Mouse (Mus musculus) MEL (cell line): ENCODE measurements at regions not wholly inside any gene's neighbourhood (a gene's known extent, or its start where the extent isn't known, plus 50 kb on each side); places are given as distances from the start of the nearest gene placed in this dataset.

ENCODE experiments used
- DNase-seq: peaks from one replicate; pipeline ENCODE4 v3.0.0; 2011; ENCODE audit warnings: low read depth, low spot score
- H3K27ac ChIP-seq: 2 replicates; pipeline ENCODE4 v1.5.1; 2012; ENCODE audit warnings: low read depth, mild to moderate bottlenecking, control low read depth, low read length, moderate library complexity; ENCODE audit not compliant: control insufficient read depth
- H3K27me3 ChIP-seq, 2 experiments: fragments of 150-350 bp in 1 of 2; sonication (generic) in 1 of 2; 2 replicates each; pipeline ENCODE4 v1.6.1; 2012; ENCODE audit warnings: low read length in 2 of 2, mild to moderate bottlenecking in 2 of 2, improper control_type of control experiment in 1 of 2, moderate library complexity in 1 of 2; ENCODE audit not compliant: insufficient read depth in 2 of 2, control insufficient read depth in 1 of 2
- H3K36me3 ChIP-seq, 2 experiments: 2 replicates each; pipeline ENCODE4 v1.6.1; 2012 to 2014; ENCODE audit warnings: low read length in 2 of 2, improper control_type of control experiment in 1 of 2, inconsistent platforms in 1 of 2, mild to moderate bottlenecking in 1 of 2; ENCODE audit not compliant: insufficient read depth in 2 of 2, control insufficient read depth in 1 of 2
- H3K4me1 ChIP-seq, 2 experiments: fragments of 150-350 bp in 1 of 2; sonication (generic) in 1 of 2; 2 replicates each; pipeline ENCODE4 v1.6.1; 2012; ENCODE audit warnings: low read length in 2 of 2, improper control_type of control experiment in 1 of 2, mild to moderate bottlenecking in 1 of 2; ENCODE audit not compliant: insufficient read depth in 2 of 2, control insufficient read depth in 1 of 2
- H3K4me3 ChIP-seq, 2 experiments: fragments of 150-350 bp in 1 of 2; sonication (generic) in 1 of 2; 2 replicates each; pipeline ENCODE4 v1.5.1; 2012; ENCODE audit warnings: low read depth in 2 of 2, low read length in 2 of 2, mild to moderate bottlenecking in 2 of 2, moderate library complexity in 2 of 2, control low read depth in 1 of 2, improper control_type of control experiment in 1 of 2; ENCODE audit not compliant: control insufficient read depth in 1 of 2, insufficient read depth in 1 of 2
- H3K79me2 ChIP-seq: 2 replicates; pipeline ENCODE4 v1.6.1; 2012; ENCODE audit warnings: mild to moderate bottlenecking, low read length, moderate library complexity; ENCODE audit not compliant: control insufficient read depth, poor library complexity, insufficient read depth
- H3K9ac ChIP-seq: 2 replicates; pipeline ENCODE4 v1.6.1; 2012; ENCODE audit warnings: low read depth, mild to moderate bottlenecking, control low read depth, low read length, moderate library complexity; ENCODE audit not compliant: control insufficient read depth, poor library complexity, severe bottlenecking
- H3K9me3 ChIP-seq: fragments of 150-350 bp; sonication (generic); replicated peaks from 2 replicates; pipeline ENCODE4 v1.6.1; 2012; ENCODE audit warnings: mild to moderate bottlenecking, low read length, improper control_type of control experiment, moderate library complexity; ENCODE audit not compliant: insufficient read depth
- CHD1 ChIP-seq: IDR thresholded peaks from 2 replicates; pipeline ENCODE4 v1.6.1; 2012; ENCODE audit warnings: low read depth, mild to moderate bottlenecking, inconsistent platforms, low read length, improper control_type of control experiment
- CHD2 ChIP-seq: IDR thresholded peaks from 2 replicates; pipeline ENCODE4 v1.6.1; 2011; ENCODE audit warnings: low read length, improper control_type of control experiment
- GATA1 ChIP-seq: IDR thresholded peaks from 2 replicates; pipeline ENCODE4 v1.6.1; 2011; ENCODE audit warnings: low read depth, low read length, improper control_type of control experiment
- HCFC1 ChIP-seq: IDR thresholded peaks from 2 replicates; pipeline ENCODE4 v1.6.1; 2012; ENCODE audit warnings: low read depth, mild to moderate bottlenecking, inconsistent platforms, low read length, improper control_type of control experiment, moderate library complexity
- JUND ChIP-seq: IDR thresholded peaks from 2 replicates; pipeline ENCODE4 v1.6.1; 2011; ENCODE audit warnings: low read depth, mild to moderate bottlenecking, improper control_type of control experiment, low read length
- KAT2A ChIP-seq: conservative IDR thresholded peaks from 2 replicates; pipeline ENCODE4 v1.6.1; 2012; ENCODE audit warnings: low read depth, low read length, improper control_type of control experiment, inconsistent platforms
- MAFK ChIP-seq: IDR thresholded peaks from 2 replicates; pipeline ENCODE4 v1.6.1; 2011; ENCODE audit warnings: low read depth, mild to moderate bottlenecking, low read length, improper control_type of control experiment, borderline replicate concordance
- MAZ ChIP-seq: IDR thresholded peaks from 2 replicates; pipeline ENCODE4 v1.6.1; 2012; ENCODE audit warnings: low read depth, mild to moderate bottlenecking, inconsistent platforms, low read length, improper control_type of control experiment
- MEF2A ChIP-seq: IDR thresholded peaks from 2 replicates; pipeline ENCODE4 v1.6.1; 2014; ENCODE audit warnings: low read depth, mild to moderate bottlenecking, inconsistent platforms, low read length, improper control_type of control experiment; ENCODE audit not compliant: poor library complexity, insufficient replicate concordance, severe bottlenecking; ENCODE audit errors: extremely low read depth
- MYB ChIP-seq: IDR thresholded peaks from 2 replicates; pipeline ENCODE4 v1.6.1; 2011; ENCODE audit warnings: mild to moderate bottlenecking, low read depth, low read length, improper control_type of control experiment
- NELFE ChIP-seq: IDR thresholded peaks from 2 replicates; pipeline ENCODE4 v1.6.1; 2011; ENCODE audit warnings: low read depth, low read length, improper control_type of control experiment
- NRF1 ChIP-seq: IDR thresholded peaks from 2 replicates; pipeline ENCODE4 v1.6.1; 2014; ENCODE audit warnings: low read depth, mild to moderate bottlenecking, inconsistent platforms, low read length, improper control_type of control experiment, moderate library complexity; ENCODE audit not compliant: poor library complexity, insufficient read depth, severe bottlenecking
- POLR2A ChIP-seq, 2 experiments: IDR thresholded peaks; 2 replicates each; pipeline ENCODE4 v1.6.1; 2011 to 2012; ENCODE audit warnings: low read length in 2 of 2, mild to moderate bottlenecking in 2 of 2, control low read depth in 1 of 2, improper control_type of control experiment in 1 of 2, low read depth in 1 of 2, moderate library complexity in 1 of 2; ENCODE audit not compliant: control insufficient read depth in 1 of 2, insufficient read depth in 1 of 2, poor library complexity in 1 of 2
- POLR2AphosphoS2 ChIP-seq: IDR thresholded peaks from 2 replicates; pipeline ENCODE4 v1.6.1; 2011; ENCODE audit warnings: low read length, improper control_type of control experiment
- RAD21 ChIP-seq: IDR thresholded peaks from 2 replicates; pipeline ENCODE4 v1.6.1; 2011; ENCODE audit warnings: mild to moderate bottlenecking, low read depth, low read length, improper control_type of control experiment
- RCOR1 ChIP-seq: IDR thresholded peaks from 2 replicates; pipeline ENCODE4 v1.6.1; 2012; ENCODE audit warnings: low read depth, mild to moderate bottlenecking, inconsistent platforms, low read length, improper control_type of control experiment
- SMC3 ChIP-seq: IDR thresholded peaks from 2 replicates; pipeline ENCODE4 v1.6.1; 2011; ENCODE audit warnings: low read depth, low read length, improper control_type of control experiment
- TAL1 ChIP-seq: IDR thresholded peaks from 2 replicates; pipeline ENCODE4 v1.6.1; 2012; ENCODE audit warnings: mild to moderate bottlenecking, inconsistent platforms, low read length, moderate library complexity, mixed read lengths
- TCF12 ChIP-seq: IDR thresholded peaks from 2 replicates; pipeline ENCODE4 v1.6.1; 2014; ENCODE audit warnings: low read depth, mild to moderate bottlenecking, inconsistent platforms, low read length, improper control_type of control experiment, moderate library complexity
- USF1 ChIP-seq: IDR thresholded peaks from 2 replicates; pipeline ENCODE4 v1.6.1; 2014; ENCODE audit warnings: low read depth, mild to moderate bottlenecking, inconsistent platforms, low read length, improper control_type of control experiment, moderate library complexity
- USF2 ChIP-seq, 2 experiments: IDR thresholded peaks; 2 replicates each; pipeline ENCODE4 v1.6.1; 2011 to 2012; ENCODE audit warnings: improper control_type of control experiment in 2 of 2, low read length in 2 of 2, borderline replicate concordance in 1 of 2, inconsistent platforms in 1 of 2, low read depth in 1 of 2, mild to moderate bottlenecking in 1 of 2; ENCODE audit not compliant: insufficient read depth in 1 of 2
- ZC3H11A ChIP-seq: IDR thresholded peaks from 2 replicates; pipeline ENCODE4 v1.6.1; 2012; ENCODE audit warnings: low read depth, mild to moderate bottlenecking, inconsistent platforms, low read length, improper control_type of control experiment
- ZNF384 ChIP-seq: IDR thresholded peaks from 2 replicates; pipeline ENCODE4 v1.6.1; 2012; ENCODE audit warnings: low read depth, mild to moderate bottlenecking, inconsistent platforms, low read length, improper control_type of control experiment

GRCm38 (mm10) chr6:126334258-126334657 lies 167.5 kb upstream of the Ntf3 start:
- Histone ChIP-seq H3K4me1 (no peaks in the 10 kb centered on the region), H3K9me3 (no peaks in the 10 kb centered on the region), H3K27ac (no peak overlapping the region), H3K4me3 (no peak overlapping the region), H3K9ac (no peak overlapping the region), H3K79me2 (no peaks in the 10 kb centered on the region), H3K27me3 (no peaks in the 10 kb centered on the region), H3K36me3 (no peaks in the 10 kb centered on the region)
- DNase-seq: no peak
- TF ChIP-seq NRF1: no peak
- no peak for TF ChIP-seq MAFK
- TF ChIP-seq USF2 (IDR thresholded peaks at IDR 0.05; ENCODE audit: borderline replicate concordance in 1 of 2, insufficient read depth in 1 of 2, low read depth in 1 of 2, low read length in 2 of 2): no peak
- TF ChIP-seq SMC3: no peak
- no peak for TF ChIP-seq POLR2AphosphoS2
- TF ChIP-seq RCOR1: no peak
- no peak for TF ChIP-seq ZNF384
- no peak for TF ChIP-seq MAZ
- no peak for TF ChIP-seq POLR2A (IDR thresholded peaks at IDR 0.05; ENCODE audit: control insufficient read depth in 1 of 2, insufficient read depth in 1 of 2, low read depth in 1 of 2, low read length in 2 of 2, poor library complexity in 1 of 2)
- TF ChIP-seq GATA1: no peak
- TF ChIP-seq TCF12: no peak
- no peak for TF ChIP-seq CHD1
- TF ChIP-seq MYB: no peak

- H3K27me3 ChIP-seq: no peaks in the 10 kb centered on the region
- TF ChIP-seq USF1 (no peak), RAD21 (no peak), KAT2A (no peak), SMC3 (no peak), POLR2AphosphoS2 (no peak), HCFC1 (no peak), NELFE (no peak), CHD2 (no peak), JUND (no peak), ZC3H11A (no peak), USF2 (IDR thresholded peaks at IDR 0.05; ENCODE audit: borderline replicate concordance in 1 of 2, insufficient read depth in 1 of 2, low read depth in 1 of 2, low read length in 2 of 2) (no peak), TAL1 (no peak), POLR2A (IDR thresholded peaks at IDR 0.05; ENCODE audit: control insufficient read depth in 1 of 2, insufficient read depth in 1 of 2, low read depth in 1 of 2, low read length in 2 of 2, poor library complexity in 1 of 2) (no peak), MEF2A (no peak)
- H3K79me2 ChIP-seq: no peaks in the 10 kb centered on the region
- H3K36me3 ChIP-seq: no peaks in the 10 kb centered on the region
- no peaks in the 10 kb centered on the region for H3K4me1 ChIP-seq
- H3K4me3 ChIP-seq: no peak overlapping the region
- H3K9ac ChIP-seq: no peak overlapping the region
- H3K27ac ChIP-seq: no peak overlapping the region
- H3K9me3 ChIP-seq: no peaks in the 10 kb centered on the region
- DNase-seq: no peak
Measured at GRCm38 (mm10) chr6:126327187-126327586, 160.5 kb upstream of the Ntf3 start.
